Mouse (Mus musculus) hindbrain, postnatal 0 days (tissue): ENCODE results near the gene Ppard. TPM values are rescaled to one million over a fixed set of nuclear protein-coding genes. Genes with fewer than 3 reads are reported as not detected.

ENCODE experiments used
- ATAC-seq: fragments of 200-750 bp; cut with Nextera tagmentation; 2 replicates; pipeline ENCODE4 v1.8.0; 2017; ENCODE audit warnings: mild to moderate bottlenecking, moderate TSS enrichment, moderate library complexity
- DNase-seq: peaks from one replicate; pipeline ENCODE4 v3.0.0-alpha.2; 2015; ENCODE audit warnings: low spot score
- H3K27ac ChIP-seq: fragments of 300-500 bp; sonication (generic); 2 replicates; pipeline ENCODE4 v1.5.1; 2014; ENCODE audit warnings: mild to moderate bottlenecking
- H3K27me3 ChIP-seq: fragments of 300-500 bp; sonication (generic); 2 replicates; pipeline ENCODE4 v1.6.1; 2014; ENCODE audit warnings: low read length, mixed read lengths; ENCODE audit not compliant: insufficient read depth
- H3K36me3 ChIP-seq: fragments of 300-500 bp; sonication (generic); 2 replicates; pipeline ENCODE4 v1.6.1; 2014; ENCODE audit warnings: low read length, mixed read lengths; ENCODE audit not compliant: insufficient read depth
- H3K4me1 ChIP-seq: fragments of 300-500 bp; sonication (generic); 2 replicates; pipeline ENCODE4 v1.6.1; 2014; ENCODE audit warnings: antibody characterized with exemption, low read length, mixed read lengths; ENCODE audit not compliant: insufficient read depth
- H3K4me2 ChIP-seq: fragments of 300-500 bp; sonication (generic); 2 replicates; pipeline ENCODE4 v1.6.1; 2014; ENCODE audit warnings: low read depth, mild to moderate bottlenecking, low read length, moderate library complexity, mixed read lengths
- H3K4me3 ChIP-seq: fragments of 300-500 bp; sonication (generic); 2 replicates; pipeline ENCODE4 v1.5.1; 2014; ENCODE audit warnings: low read length
- H3K9ac ChIP-seq: fragments of 300-500 bp; sonication (generic); replicated peaks from 2 replicates; pipeline ENCODE4 v1.6.1; 2014; ENCODE audit warnings: mild to moderate bottlenecking, low read length, moderate library complexity, mixed read lengths
- H3K9me3 ChIP-seq: fragments of 300-500 bp; sonication (generic); 2 replicates; pipeline ENCODE4 v1.6.1; 2016; ENCODE audit warnings: low read length, mixed read lengths
- CTCF ChIP-seq: IDR thresholded peaks from 2 replicates; pipeline ENCODE4 v1.5.1; 2016; ENCODE audit warnings: antibody characterized with exemption, control low read depth, low read depth
- WGBS: fragments of 180-500 bp; shearing (Covaris S2); extraction: QIAGEN DNeasy Blood & Tissue Kit; methylation state at CpG from one replicate; pipeline ENCODE4 v1.1.7; 2014; 5-methylcytosine and 5-hydroxymethylcytosine counted together
- polyA plus RNA-seq: library from polyadenylated mRNA; unstranded; fragments of >200 nt; fragmentation: Nextera tagmentation; extraction: Ambion mirVana; gene quantifications from 2 replicates; pipeline ENCODE4 v1.2.1, GENCODE M21; 2015
- total RNA-seq: library from RNA; depleted of rRNA; stranded (reverse); fragments of >200 nt; gene quantifications from 2 replicates; pipeline ENCODE4 v1.2.3, GENCODE M21; 2014

Gene Ppard
- total and polyA plus RNA-seq, 2 experiments from 2014 or later, result 1.7 to 16.4 TPM

DNA sequence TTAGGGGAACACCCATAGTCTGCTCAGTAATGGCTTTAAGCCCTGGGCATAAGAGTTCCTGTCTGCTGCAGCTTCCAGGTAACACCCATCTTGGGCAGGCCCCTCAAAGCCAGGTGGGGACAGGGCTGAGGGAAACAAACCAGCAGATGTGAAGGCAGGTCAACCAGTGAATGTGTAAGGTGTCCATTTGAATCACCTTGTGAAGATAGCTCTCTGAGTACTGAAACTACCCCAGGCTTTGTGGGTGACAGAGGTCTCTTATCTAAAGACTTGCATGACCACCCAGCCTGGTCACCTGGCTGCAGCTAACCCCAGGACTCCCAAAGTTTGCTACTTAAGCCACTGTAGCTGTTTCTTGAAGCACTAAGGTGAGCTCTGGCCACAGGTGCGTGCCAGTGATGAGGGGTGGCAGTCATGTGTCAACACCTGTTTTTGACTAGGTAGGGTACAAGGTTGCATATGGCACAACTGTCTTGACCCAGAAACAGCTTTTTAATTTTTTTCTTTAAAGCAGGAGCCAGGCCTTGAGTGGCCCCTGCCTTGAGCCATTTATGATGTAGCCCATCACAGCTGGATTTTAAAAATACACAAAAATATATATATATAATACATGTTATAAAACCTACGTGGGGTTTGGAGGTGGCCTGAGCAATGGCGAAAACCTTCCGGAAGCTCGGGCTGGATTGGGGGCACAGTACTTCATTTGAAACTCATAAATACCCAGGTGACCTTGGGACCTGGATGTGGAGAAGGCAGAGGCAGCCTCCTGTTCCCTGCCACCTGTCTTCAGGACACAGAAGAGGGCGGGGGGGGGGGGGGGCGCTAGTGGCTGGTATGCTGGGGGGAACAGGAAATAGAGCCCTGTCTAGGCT lies 99.0 kb downstream of the Ppard start:
- ATAC-seq (no peak), DNase-seq (no peak)
- peaks cover 15% of the 10 kb centered on the region for H3K36me3 ChIP-seq
- H3K4me2 ChIP-seq, result no peak overlapping the region
- H3K27ac ChIP-seq, result no peak overlapping the region; the same call in 1 of the 2 replicates
- H3K4me1 ChIP-seq, result peaks cover 17% of the 10 kb centered on the region
- no peaks in the 10 kb centered on the region for H3K27me3 ChIP-seq
- WGBS, result 40% methylated on average over 7 of the region's 7 CpGs
- TF ChIP-seq CTCF, result no peak
- H3K9ac ChIP-seq, result no peak overlapping the region
- H3K4me3 ChIP-seq, result no peak overlapping the region
- no peaks in the 10 kb centered on the region for H3K9me3 ChIP-seq

- no peak for ATAC-seq
- Histone ChIP-seq H3K9me3 (no peaks in the 10 kb centered on the region), H3K27ac (no peak overlapping the region), H3K27me3 (no peaks in the 10 kb centered on the region), H3K36me3 (peaks cover 15% of the 10 kb centered on the region), H3K4me1 (peaks cover 17% of the 10 kb centered on the region), H3K4me3 (no peak overlapping the region), H3K9ac (no peak overlapping the region), H3K4me2 (no peak overlapping the region)
- 45% methylated on average over 13 of the region's 13 CpGs for WGBS
- TF ChIP-seq CTCF, result no peak
- DNase-seq, result no peak
Measured at GRCm38 (mm10) chr17:28332113-28332914, 99.8 kb downstream of the Ppard start.

DNA sequence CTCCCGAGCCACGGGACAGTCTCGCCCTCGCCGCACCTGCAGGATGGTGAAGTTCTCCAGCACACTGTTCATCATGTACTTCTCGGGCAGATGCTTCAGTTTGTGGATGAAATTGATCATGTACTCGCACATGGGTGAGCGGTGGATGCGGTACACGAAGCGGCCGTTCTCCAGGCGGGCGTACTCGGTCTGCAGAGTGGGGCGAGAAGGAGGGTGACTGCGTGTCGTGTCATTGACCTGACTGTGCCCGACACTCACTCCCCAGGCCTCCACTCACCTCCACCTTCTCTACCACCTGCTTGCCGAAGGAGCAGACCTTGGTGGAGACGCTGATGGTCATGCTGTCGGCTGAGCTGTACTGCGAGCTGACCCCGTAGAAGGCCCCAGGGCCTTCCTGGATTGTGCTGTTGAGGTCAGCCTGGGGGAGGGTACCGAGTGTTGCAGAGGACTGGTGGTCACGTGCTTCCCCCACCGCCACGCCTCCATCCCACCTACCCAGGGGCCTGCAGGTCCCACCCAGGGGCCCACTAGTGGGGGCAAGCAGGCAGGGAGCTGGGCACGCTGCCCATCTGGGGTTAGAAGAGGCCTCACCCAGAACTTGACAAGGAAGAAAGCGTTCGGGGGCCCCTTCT lies 100.5 kb downstream of the Ppard start:
- no peak; the same call in 1 of the 2 replicates for TF ChIP-seq CTCF
- no peak overlapping the region for H3K9ac ChIP-seq

DNA sequence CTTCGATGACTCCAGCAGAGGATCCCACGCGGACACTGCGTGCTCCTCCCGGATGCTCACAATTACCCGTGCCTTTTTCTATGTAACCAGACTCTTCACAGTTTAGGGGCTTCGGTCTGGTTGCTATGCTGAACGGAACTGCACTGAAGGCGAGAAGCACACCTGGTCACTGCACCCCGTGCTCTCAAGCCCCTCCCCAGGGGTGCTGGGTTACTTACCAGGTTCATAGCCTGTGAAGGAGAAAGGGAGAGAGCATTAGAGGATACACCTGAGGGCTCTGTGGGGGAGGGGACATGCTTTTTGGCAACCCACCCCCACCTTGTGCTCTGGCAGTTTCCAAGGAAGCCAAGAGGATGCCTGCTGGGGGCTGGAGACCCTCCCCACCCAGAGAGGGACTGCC lies 102.8 kb downstream of the Ppard start:
- H3K27me3 ChIP-seq, result no peaks in the 10 kb centered on the region
- 78% methylated on average over 10 of the region's 10 CpGs for WGBS
- H3K36me3 ChIP-seq, result peaks cover 9% of the 10 kb centered on the region; the same call in 1 of the 2 replicates
- H3K9me3 ChIP-seq, result no peaks in the 10 kb centered on the region
- H3K4me3 ChIP-seq, result no peak overlapping the region
- no peak for TF ChIP-seq CTCF
- ATAC-seq, result no peak
- no peaks in the 10 kb centered on the region; the same call in 1 of the 2 replicates for H3K4me1 ChIP-seq
- no peak overlapping the region for H3K4me2 ChIP-seq
- DNase-seq, result no peak
- H3K9ac ChIP-seq, result no peak overlapping the region
- no peak overlapping the region for H3K27ac ChIP-seq

More for the DNA sequence above, 100.5 kb downstream of the Ppard start:
- no peak overlapping the region for H3K4me3 ChIP-seq
- no peaks in the 10 kb centered on the region for H3K27me3 ChIP-seq
- 73% methylated on average over 31 of the region's 31 CpGs for WGBS
- H3K36me3 ChIP-seq, result peaks cover 15% of the 10 kb centered on the region
- H3K27ac ChIP-seq, result no peak overlapping the region
- no peak for ATAC-seq
- peak overlapping the region; percentile 23; the same call in 1 of the 2 replicates for H3K4me2 ChIP-seq
- H3K4me1 ChIP-seq, result peaks cover 10% of the 10 kb centered on the region
- DNase-seq, result no peak
- no peaks in the 10 kb centered on the region for H3K9me3 ChIP-seq

DNA sequence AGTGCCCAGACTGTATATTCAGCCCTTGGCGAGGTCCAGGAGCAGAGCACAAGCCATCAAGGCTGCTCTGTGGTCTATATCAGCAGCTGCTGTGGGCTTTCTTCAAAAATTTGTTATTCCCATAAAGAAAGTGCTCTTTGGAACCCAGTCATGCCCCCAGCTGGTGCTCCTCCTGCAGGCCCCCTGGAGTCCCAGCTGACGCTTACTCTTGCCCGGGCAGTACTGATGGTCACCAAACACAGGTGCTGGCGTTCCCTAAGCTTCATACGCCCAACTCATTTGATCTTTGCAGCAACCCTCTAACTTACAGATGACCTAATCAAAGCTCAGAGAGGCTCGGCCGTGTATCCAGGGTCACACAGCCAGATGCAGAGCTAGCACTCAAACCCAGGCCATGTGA lies 105.0 kb downstream of the Ppard start:
- Histone ChIP-seq H3K9me3 (no peaks in the 10 kb centered on the region), H3K27me3 (no peaks in the 10 kb centered on the region), H3K4me1 (peaks cover 5% of the 10 kb centered on the region), H3K4me3 (no peak overlapping the region), H3K36me3 (no peaks in the 10 kb centered on the region), H3K4me2 (no peak overlapping the region), H3K27ac (no peak overlapping the region), H3K9ac (no peak overlapping the region)
- whole genome bisulfite sequencing, result 89% methylated on average over 7 of the region's 7 CpGs
- DNase-seq (no peak), ATAC-seq (no peak)
- TF ChIP-seq CTCF, result no peak

GRCm38 (mm10) chr17:28340578-28340977 lies 108.1 kb downstream of the Ppard start:
- Histone ChIP-seq H3K4me1 (peaks cover 5% of the 10 kb centered on the region), H3K36me3 (no peaks in the 10 kb centered on the region), H3K9ac (peak overlapping the region; percentile 35), H3K9me3 (no peaks in the 10 kb centered on the region), H3K4me3 (no peak overlapping the region; the same call in 1 of the 2 replicates), H3K27ac (no peak overlapping the region), H3K4me2 (no peak overlapping the region; the same call in 1 of the 2 replicates), H3K27me3 (no peaks in the 10 kb centered on the region)
- ATAC-seq (0 out of 2 replicates have a peak, but pooled peaks have one; percentile 2), DNase-seq (no peak)
- no peak for TF ChIP-seq CTCF
- WGBS, result 74% methylated on average over 7 of the region's 7 CpGs
